Mouse (Mus musculus) midbrain, embryonic 15.5 days (tissue): ENCODE measurements around the gene Pld4. TPM values are rescaled to one million over a fixed set of nuclear protein-coding genes. Genes with fewer than 3 reads are reported as not detected.

Source experiments
- ATAC-seq: fragments of 200-750 bp; cut with Nextera tagmentation; replicated peaks from 2 replicates; pipeline ENCODE4 v1.8.0; 2017; ENCODE audit warnings: moderate TSS enrichment
- H3K27ac ChIP-seq: fragments of 300-500 bp; sonication (generic); 2 replicates; pipeline ENCODE4 v1.5.1; 2015; ENCODE audit warnings: mild to moderate bottlenecking, inconsistent platforms
- H3K27me3 ChIP-seq: fragments of 300-500 bp; sonication (generic); replicated peaks from 2 replicates; pipeline ENCODE4 v1.6.1; 2015; ENCODE audit warnings: inconsistent platforms
- H3K36me3 ChIP-seq: fragments of 300-500 bp; sonication (generic); replicated peaks from 2 replicates; pipeline ENCODE4 v1.6.1; 2015; ENCODE audit warnings: inconsistent platforms
- H3K4me1 ChIP-seq: fragments of 300-500 bp; sonication (generic); 2 replicates; pipeline ENCODE4 v1.6.1; 2015; ENCODE audit warnings: inconsistent platforms
- H3K4me2 ChIP-seq: fragments of 300-500 bp; sonication (generic); 2 replicates; pipeline ENCODE4 v1.6.1; 2015; ENCODE audit warnings: inconsistent platforms, mild to moderate bottlenecking, moderate library complexity
- H3K4me3 ChIP-seq: fragments of 300-500 bp; sonication (generic); 2 replicates; pipeline ENCODE4 v1.5.1; 2015; ENCODE audit warnings: mild to moderate bottlenecking, inconsistent platforms
- H3K9ac ChIP-seq: fragments of 300-500 bp; sonication (generic); 2 replicates; pipeline ENCODE4 v1.6.1; 2015; ENCODE audit warnings: mild to moderate bottlenecking, inconsistent platforms
- H3K9me3 ChIP-seq: fragments of 300-500 bp; sonication (generic); 2 replicates; pipeline ENCODE4 v1.6.1; 2016; ENCODE audit warnings: inconsistent platforms
- WGBS: fragments of 180-500 bp; shearing (Covaris S2); methylation state at CpG from one replicate; pipeline ENCODE4 v1.1.7; 2015; ENCODE audit warnings: mixed read lengths; 5-methylcytosine and 5-hydroxymethylcytosine counted together
- polyA plus RNA-seq: library from polyadenylated mRNA; unstranded; fragments of >200 nt; fragmentation: Nextera tagmentation; extraction: Ambion mirVana; gene quantifications from 2 replicates; pipeline ENCODE4 v1.2.1, GENCODE M21; 2015

The Pld4 gene
- polyA plus RNA-seq, 1 experiment from 2014 or later: 7.3 TPM

- no peaks in the 10 kb centered on the region for H3K27me3 ChIP-seq
- no peak overlapping the region for H3K27ac ChIP-seq
- no peak overlapping the region for H3K9ac ChIP-seq
- no peak overlapping the region for H3K4me2 ChIP-seq
- no peaks in the 10 kb centered on the region for H3K4me1 ChIP-seq
- H3K4me3 ChIP-seq: no peak overlapping the region
- no peaks in the 10 kb centered on the region for H3K9me3 ChIP-seq
- ATAC-seq: no peak
- 41% methylated on average over 9 of the region's 9 CpGs for WGBS
- no peaks in the 10 kb centered on the region for H3K36me3 ChIP-seq
These were observed 12.9 kb downstream of the Pld4 start for GRCm38 (mm10) chr12:112773366-112773765.

GRCm38 (mm10) chr12:112774026-112774425, 13.6 kb downstream of the Pld4 start:
- no peaks in the 10 kb centered on the region for H3K4me1 ChIP-seq
- no peak overlapping the region for H3K27ac ChIP-seq
- no peak overlapping the region for H3K4me2 ChIP-seq
- H3K36me3 ChIP-seq: no peaks in the 10 kb centered on the region
- H3K4me3 ChIP-seq: no peak overlapping the region
- no peak overlapping the region for H3K9ac ChIP-seq
- ATAC-seq: no peak
- 81% methylated on average over 6 of the region's 6 CpGs for WGBS
- H3K9me3 ChIP-seq: no peaks in the 10 kb centered on the region
- H3K27me3 ChIP-seq: no peaks in the 10 kb centered on the region

- WGBS: 90% methylated on average over 10 of the region's 10 CpGs
- Histone ChIP-seq H3K4me1 (no peaks in the 10 kb centered on the region), H3K27me3 (no peaks in the 10 kb centered on the region), H3K9ac (no peak overlapping the region), H3K4me2 (no peak overlapping the region), H3K4me3 (no peak overlapping the region), H3K27ac (no peak overlapping the region), H3K9me3 (no peaks in the 10 kb centered on the region), H3K36me3 (no peaks in the 10 kb centered on the region)
- ATAC-seq: no peak
These were observed 14.0 kb downstream of the Pld4 start for GRCm38 (mm10) chr12:112774481-112774880.

GRCm38 (mm10) chr12:112791026-112791425, 30.6 kb downstream of the Pld4 start:
- Histone ChIP-seq H3K36me3 (no peaks in the 10 kb centered on the region), H3K4me3 (no peak overlapping the region), H3K27ac (no peak overlapping the region), H3K4me2 (no peak overlapping the region), H3K4me1 (no peaks in the 10 kb centered on the region), H3K9me3 (no peaks in the 10 kb centered on the region), H3K27me3 (no peaks in the 10 kb centered on the region), H3K9ac (no peak overlapping the region)
- WGBS: 81% methylated on average over 8 of the region's 8 CpGs
- no peak for ATAC-seq

- Histone ChIP-seq H3K27me3 (no peaks in the 10 kb centered on the region), H3K27ac (no peak overlapping the region), H3K4me3 (no peak overlapping the region), H3K36me3 (no peaks in the 10 kb centered on the region), H3K4me2 (no peak overlapping the region), H3K9ac (no peak overlapping the region), H3K9me3 (no peaks in the 10 kb centered on the region), H3K4me1 (no peaks in the 10 kb centered on the region)
- no peak for ATAC-seq
- 76% methylated on average over 13 of the region's 13 CpGs for WGBS
These were observed 33.3 kb downstream of the Pld4 start for GRCm38 (mm10) chr12:112793601-112794355.

- Histone ChIP-seq H3K4me1 (no peaks in the 10 kb centered on the region), H3K27me3 (no peaks in the 10 kb centered on the region), H3K9ac (no peak overlapping the region), H3K4me2 (no peak overlapping the region), H3K9me3 (no peaks in the 10 kb centered on the region), H3K4me3 (no peak overlapping the region), H3K36me3 (no peaks in the 10 kb centered on the region), H3K27ac (no peak overlapping the region)
- ATAC-seq: no peak
- WGBS: 33% methylated on average over 7 of the region's 7 CpGs
These were observed 33.9 kb downstream of the Pld4 start for GRCm38 (mm10) chr12:112794356-112794816.

GRCm38 (mm10) chr12:112794998-112795397, 34.5 kb downstream of the Pld4 start:
- H3K4me1 ChIP-seq: no peaks in the 10 kb centered on the region
- H3K4me3 ChIP-seq: no peak overlapping the region
- H3K27me3 ChIP-seq: no peaks in the 10 kb centered on the region
- WGBS: 87% methylated on average over 5 of the region's 5 CpGs
- H3K4me2 ChIP-seq: no peak overlapping the region
- no peak overlapping the region for H3K9ac ChIP-seq
- H3K9me3 ChIP-seq: no peaks in the 10 kb centered on the region
- no peak overlapping the region for H3K27ac ChIP-seq
- no peak for ATAC-seq
- no peaks in the 10 kb centered on the region for H3K36me3 ChIP-seq

- H3K9me3 ChIP-seq: no peaks in the 10 kb centered on the region
- no peaks in the 10 kb centered on the region for H3K36me3 ChIP-seq
- H3K27ac ChIP-seq: no peak overlapping the region
- H3K4me1 ChIP-seq: no peaks in the 10 kb centered on the region
- H3K4me2 ChIP-seq: no peak overlapping the region
- H3K9ac ChIP-seq: no peak overlapping the region
- WGBS: 69% methylated on average over 18 of the region's 18 CpGs
- H3K4me3 ChIP-seq: no peak overlapping the region
- H3K27me3 ChIP-seq: peaks cover 2% of the 10 kb centered on the region
- ATAC-seq: no peak
These were observed 35.1 kb downstream of the Pld4 start for GRCm38 (mm10) chr12:112795466-112796104.

- ATAC-seq: no peak
- no peaks in the 10 kb centered on the region for H3K36me3 ChIP-seq
- no peak overlapping the region for H3K4me2 ChIP-seq
- no peak overlapping the region for H3K4me3 ChIP-seq
- peaks cover 4% of the 10 kb centered on the region for H3K4me1 ChIP-seq
- H3K27me3 ChIP-seq: peaks cover 14% of the 10 kb centered on the region
- no peak overlapping the region for H3K27ac ChIP-seq
- H3K9me3 ChIP-seq: no peaks in the 10 kb centered on the region
- 58% methylated on average over 16 of the region's 17 CpGs for WGBS
- H3K9ac ChIP-seq: no peak overlapping the region
These were observed 36.4 kb downstream of the Pld4 start for GRCm38 (mm10) chr12:112796551-112797510.

- 69% methylated on average over 15 of the region's 15 CpGs for WGBS
- Histone ChIP-seq H3K36me3 (no peaks in the 10 kb centered on the region), H3K4me1 (peaks cover 11% of the 10 kb centered on the region), H3K9ac (no peak overlapping the region), H3K27ac (no peak overlapping the region), H3K4me3 (no peak overlapping the region), H3K4me2 (no peak overlapping the region), H3K27me3 (peaks cover 15% of the 10 kb centered on the region), H3K9me3 (no peaks in the 10 kb centered on the region)
- ATAC-seq: no peak
These were observed 37.3 kb downstream of the Pld4 start for GRCm38 (mm10) chr12:112797672-112798331.

- Histone ChIP-seq H3K4me1 (peaks cover 11% of the 10 kb centered on the region), H3K4me3 (no peak overlapping the region), H3K27ac (no peak overlapping the region), H3K9ac (no peak overlapping the region), H3K27me3 (peaks cover 15% of the 10 kb centered on the region), H3K36me3 (no peaks in the 10 kb centered on the region), H3K4me2 (no peak overlapping the region), H3K9me3 (no peaks in the 10 kb centered on the region)
- WGBS: 40% methylated on average over 5 of the region's 5 CpGs
- no peak for ATAC-seq
These were observed 37.9 kb downstream of the Pld4 start for GRCm38 (mm10) chr12:112798332-112798681.

- H3K4me2 ChIP-seq: no peak overlapping the region
- no peaks in the 10 kb centered on the region for H3K36me3 ChIP-seq
- H3K4me3 ChIP-seq: no peak overlapping the region
- H3K27ac ChIP-seq: no peak overlapping the region
- peaks cover 15% of the 10 kb centered on the region for H3K27me3 ChIP-seq
- 77% methylated on average over 5 of the region's 5 CpGs for WGBS
- H3K4me1 ChIP-seq: peaks cover 11% of the 10 kb centered on the region
- ATAC-seq: no peak
- no peak overlapping the region for H3K9ac ChIP-seq
- H3K9me3 ChIP-seq: no peaks in the 10 kb centered on the region
These were observed 38.3 kb downstream of the Pld4 start for GRCm38 (mm10) chr12:112798716-112799115.
